Mouse (Mus musculus): ENCODE measurements around the gene Tmem171. TPM values are rescaled to one million over a fixed set of nuclear protein-coding genes. Genes with fewer than 3 reads are reported as not detected.

Gene Tmem171
- 16.9 and 17.5 TPM in 2 replicates for polyA plus RNA-seq (2012; ENCODE audit: insufficient read depth, insufficient read length, missing spikeins)

DNA sequence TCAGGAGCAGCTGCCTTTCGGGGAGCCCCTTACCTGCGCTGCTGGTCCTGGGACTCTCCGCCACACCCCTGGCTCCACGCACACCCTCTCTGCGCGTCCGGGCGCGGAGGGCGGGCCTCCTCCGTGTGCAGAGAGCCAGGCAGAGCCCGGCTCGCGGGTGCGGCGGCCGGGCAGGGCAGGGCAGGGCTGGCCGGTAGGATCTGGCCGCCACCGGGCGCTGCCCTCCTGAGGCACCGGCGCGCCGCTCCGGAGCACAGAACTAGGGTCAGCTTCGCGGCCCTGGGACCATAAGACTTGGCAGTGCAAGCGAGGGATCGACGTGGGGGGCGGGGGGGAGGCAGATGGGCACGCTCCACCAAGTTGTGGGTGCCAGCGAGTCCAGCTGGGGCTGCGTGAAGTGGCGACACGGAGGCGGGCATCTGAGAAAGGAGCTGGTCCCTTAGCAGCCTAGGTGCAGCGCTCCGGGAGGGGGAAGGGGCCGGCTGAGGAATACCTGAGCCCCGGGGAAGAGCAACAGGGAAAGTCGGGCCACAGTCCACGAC is at the start of gene Tmem171:
Tmem171 (minus strand) TSS at position 62 of the 542 bp plus-strand sequence.
- H3K4me1 ChIP-seq (ENCODE audit: control insufficient read depth, insufficient read depth, low read length): peaks cover 19% of the 10 kb centered on the region
- TF ChIP-seq POLR2A (IDR thresholded peaks at IDR 0.05; ENCODE audit: borderline replicate concordance, low read depth, low read length): no peak
- no peak for TF ChIP-seq CTCF (IDR thresholded peaks at IDR 0.05; ENCODE audit: low read depth, low read length)
- peak within 1 kb of the TSS; percentile 87; the same call in 1 of the 2 replicates for H3K27ac ChIP-seq (ENCODE audit: insufficient read depth, low read depth, low read length)
- no peak within 1 kb of the TSS for H3K4me3 ChIP-seq (ENCODE audit: insufficient read depth, low read length)

DNA sequence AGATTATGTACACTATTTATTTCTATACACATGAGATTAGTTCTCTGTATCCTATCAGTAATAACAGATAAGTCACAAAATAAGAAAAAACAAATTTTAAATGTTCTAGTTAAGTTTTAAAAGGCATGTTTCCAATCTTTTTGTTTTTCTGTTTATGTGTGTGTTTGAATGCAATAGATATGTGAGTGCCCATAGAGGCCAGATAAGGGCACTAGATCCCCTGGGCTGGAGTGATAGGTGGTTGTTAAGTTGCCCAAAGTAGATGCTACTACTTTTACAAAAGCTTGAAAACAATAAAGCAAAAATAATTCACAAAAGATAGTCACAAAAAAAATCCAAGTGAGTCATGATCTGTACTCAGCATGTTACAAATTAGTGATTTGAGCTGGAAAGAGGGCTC is 49.2 kb upstream of the Tmem171 start:
- no peaks in the 10 kb centered on the region for H3K4me1 ChIP-seq (ENCODE audit: control insufficient read depth, insufficient read depth, low read length)
- H3K27ac ChIP-seq (ENCODE audit: insufficient read depth, low read depth, low read length): no peak overlapping the region
- no peak overlapping the region for H3K4me3 ChIP-seq (ENCODE audit: insufficient read depth, low read length)
- no peak for TF ChIP-seq POLR2A (IDR thresholded peaks at IDR 0.05; ENCODE audit: borderline replicate concordance, low read depth, low read length)
- no peak for TF ChIP-seq CTCF (IDR thresholded peaks at IDR 0.05; ENCODE audit: low read depth, low read length)

DNA sequence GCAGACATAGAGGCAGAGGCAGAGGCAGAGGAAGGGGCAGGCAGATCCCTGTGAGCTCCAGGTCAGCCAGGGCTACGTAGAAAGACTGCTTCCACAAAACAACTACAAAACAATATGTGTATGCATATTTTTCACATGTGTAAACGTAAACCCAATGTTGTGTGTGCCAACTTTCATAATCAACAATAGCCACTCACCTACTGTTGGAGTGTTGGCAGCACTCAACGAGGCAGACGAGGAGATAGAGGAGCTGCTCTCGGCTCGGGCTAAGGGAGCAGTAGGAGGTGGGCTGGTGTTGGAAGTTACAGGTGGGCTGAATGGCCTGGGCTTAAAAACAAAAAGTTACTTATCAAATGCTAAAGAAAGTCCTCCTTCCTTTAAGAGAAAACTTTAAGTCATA is 48.6 kb upstream of the Tmem171 start:
- TF ChIP-seq POLR2A (IDR thresholded peaks at IDR 0.05; ENCODE audit: borderline replicate concordance, low read depth, low read length) (no peak), CTCF (IDR thresholded peaks at IDR 0.05; ENCODE audit: low read depth, low read length) (no peak)
- Histone ChIP-seq H3K4me1 (ENCODE audit: control insufficient read depth, insufficient read depth, low read length) (no peaks in the 10 kb centered on the region), H3K4me3 (ENCODE audit: insufficient read depth, low read length) (no peak overlapping the region), H3K27ac (ENCODE audit: insufficient read depth, low read depth, low read length) (no peak overlapping the region)

DNA sequence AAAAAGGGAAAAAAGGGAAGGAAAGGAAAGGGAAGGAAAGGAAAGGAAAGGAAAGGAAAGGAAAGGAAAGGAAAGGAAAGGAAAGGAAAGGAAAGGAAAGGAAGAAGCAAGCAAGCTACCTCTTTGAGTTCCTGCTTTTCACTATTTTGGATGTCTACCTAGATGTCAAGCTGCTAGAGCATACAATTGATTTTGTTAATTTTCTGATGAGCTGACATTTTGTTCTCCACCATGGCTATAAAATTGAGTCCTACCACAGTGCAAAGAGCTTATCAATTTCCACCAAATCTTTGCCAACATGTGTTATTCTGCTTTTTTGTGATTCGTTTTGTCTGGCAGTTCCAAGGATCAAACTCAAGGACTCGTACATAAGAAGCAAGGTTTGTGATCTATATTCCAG is 43.6 kb upstream of the Tmem171 start:
- Histone ChIP-seq H3K27ac (ENCODE audit: insufficient read depth, low read depth, low read length) (no peak overlapping the region), H3K4me3 (ENCODE audit: insufficient read depth, low read length) (no peak overlapping the region), H3K4me1 (ENCODE audit: control insufficient read depth, insufficient read depth, low read length) (no peaks in the 10 kb centered on the region)
- TF ChIP-seq CTCF (IDR thresholded peaks at IDR 0.05; ENCODE audit: low read depth, low read length): no peak
- TF ChIP-seq POLR2A (IDR thresholded peaks at IDR 0.05; ENCODE audit: borderline replicate concordance, low read depth, low read length): no peak

DNA sequence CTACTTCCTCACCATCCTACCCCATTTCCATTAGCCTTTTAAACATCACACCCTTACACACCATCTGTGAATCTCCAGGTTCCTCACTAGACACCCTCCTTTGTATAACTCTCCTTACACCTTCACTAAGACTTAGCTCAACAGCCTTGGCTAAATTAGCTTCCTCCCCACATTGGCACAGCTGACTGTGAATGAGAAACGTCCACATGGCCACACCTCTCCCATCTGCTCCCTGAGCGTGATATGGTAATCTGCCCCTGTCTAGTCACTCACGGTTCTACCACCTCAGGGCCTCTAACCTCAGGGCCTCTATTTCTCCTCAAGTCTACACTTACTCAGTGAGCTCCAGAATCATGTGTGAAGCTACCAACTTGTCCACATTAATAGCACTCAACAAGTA is 38.7 kb upstream of the Tmem171 start:
- Histone ChIP-seq H3K27ac (ENCODE audit: insufficient read depth, low read depth, low read length) (no peak overlapping the region), H3K4me3 (ENCODE audit: insufficient read depth, low read length) (no peak overlapping the region), H3K4me1 (ENCODE audit: control insufficient read depth, insufficient read depth, low read length) (no peaks in the 10 kb centered on the region)
- TF ChIP-seq CTCF (IDR thresholded peaks at IDR 0.05; ENCODE audit: low read depth, low read length): no peak
- TF ChIP-seq POLR2A (IDR thresholded peaks at IDR 0.05; ENCODE audit: borderline replicate concordance, low read depth, low read length): no peak

DNA sequence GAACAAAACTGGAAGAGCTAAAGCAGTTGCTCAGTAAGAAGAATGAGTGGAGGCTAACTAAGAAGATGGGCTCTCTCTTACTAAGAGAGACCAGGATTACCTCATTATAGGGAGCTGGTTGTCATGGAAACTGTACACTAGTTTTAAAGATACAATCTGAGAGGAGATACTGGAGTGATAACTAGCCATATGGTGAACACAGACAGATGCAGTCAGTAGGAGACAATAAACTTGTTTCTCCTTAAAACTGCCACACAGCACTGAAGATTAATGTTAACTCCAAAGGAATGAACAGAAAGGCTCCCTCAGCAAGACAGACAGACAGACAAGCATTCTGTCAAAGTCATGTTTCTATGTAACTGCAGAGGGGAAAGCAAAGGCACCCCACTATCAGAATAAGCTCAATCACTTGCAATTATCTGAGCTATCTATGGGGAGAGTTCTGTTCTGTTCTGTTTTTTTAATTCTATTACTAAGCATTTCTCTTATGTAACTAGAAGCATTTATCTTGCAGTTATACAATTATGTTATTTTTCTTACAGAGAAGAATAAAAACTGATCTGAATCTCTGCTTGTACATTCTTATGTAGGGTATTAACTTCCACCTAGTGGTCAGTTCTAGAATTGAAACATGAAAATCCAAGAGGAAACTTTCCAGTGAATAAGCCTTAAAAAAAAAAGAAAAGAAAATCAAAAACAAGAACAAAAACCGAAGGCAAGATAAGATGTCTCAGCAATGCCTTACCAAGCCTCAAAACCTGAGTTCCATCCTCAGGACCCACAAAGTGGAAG is 34.8 kb upstream of the Tmem171 start:
- Histone ChIP-seq H3K4me3 (ENCODE audit: insufficient read depth, low read length) (no peak overlapping the region), H3K27ac (ENCODE audit: insufficient read depth, low read depth, low read length) (no peak overlapping the region), H3K4me1 (ENCODE audit: control insufficient read depth, insufficient read depth, low read length) (no peaks in the 10 kb centered on the region)
- TF ChIP-seq CTCF (IDR thresholded peaks at IDR 0.05; ENCODE audit: low read depth, low read length): no peak
- no peak for TF ChIP-seq POLR2A (IDR thresholded peaks at IDR 0.05; ENCODE audit: borderline replicate concordance, low read depth, low read length)

DNA sequence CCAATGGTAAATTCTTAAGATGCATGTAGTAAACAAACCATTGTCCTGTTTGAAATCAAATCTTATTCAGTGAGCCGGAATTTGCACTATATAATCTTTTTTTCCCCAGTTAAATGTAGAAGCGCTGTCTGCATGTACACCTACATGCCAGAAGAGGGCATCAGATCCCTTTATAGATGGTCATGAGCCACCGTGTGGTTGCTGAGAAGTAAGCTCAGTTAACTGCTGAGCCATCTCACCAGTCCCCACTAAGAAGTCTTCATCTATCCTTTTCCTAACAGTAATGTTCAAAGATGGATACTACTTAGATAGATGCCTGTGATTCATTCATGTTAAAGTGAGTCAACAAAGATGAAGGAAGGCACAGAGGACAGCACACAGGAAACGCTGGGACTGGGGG is 31.9 kb upstream of the Tmem171 start:
- no peaks in the 10 kb centered on the region for H3K4me1 ChIP-seq (ENCODE audit: control insufficient read depth, insufficient read depth, low read length)
- no peak overlapping the region for H3K27ac ChIP-seq (ENCODE audit: insufficient read depth, low read depth, low read length)
- no peak for TF ChIP-seq POLR2A (IDR thresholded peaks at IDR 0.05; ENCODE audit: borderline replicate concordance, low read depth, low read length)
- no peak for TF ChIP-seq CTCF (IDR thresholded peaks at IDR 0.05; ENCODE audit: low read depth, low read length)
- no peak overlapping the region for H3K4me3 ChIP-seq (ENCODE audit: insufficient read depth, low read length)

DNA sequence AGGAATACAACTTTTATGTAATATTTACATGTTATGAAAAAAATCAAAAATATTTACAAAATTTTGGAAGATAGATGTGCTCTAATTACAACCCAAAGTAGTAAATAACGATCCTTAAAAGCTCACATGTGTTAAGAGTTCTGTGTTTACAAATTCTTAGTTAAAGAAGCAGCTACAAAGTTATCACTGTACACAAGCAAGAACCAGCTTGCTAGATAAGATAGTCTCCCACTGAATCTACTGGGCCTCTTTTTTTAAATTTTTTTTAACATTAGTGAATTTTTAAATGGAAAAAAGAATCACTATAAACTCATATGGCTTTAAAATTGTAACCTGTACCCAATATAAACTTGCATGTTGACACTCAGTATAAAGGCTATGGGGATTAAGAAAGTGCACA is 28.8 kb upstream of the Tmem171 start:
- H3K27ac ChIP-seq (ENCODE audit: insufficient read depth, low read depth, low read length): no peak overlapping the region
- H3K4me3 ChIP-seq (ENCODE audit: insufficient read depth, low read length): no peak overlapping the region
- H3K4me1 ChIP-seq (ENCODE audit: control insufficient read depth, insufficient read depth, low read length): no peaks in the 10 kb centered on the region
- no peak for TF ChIP-seq CTCF (IDR thresholded peaks at IDR 0.05; ENCODE audit: low read depth, low read length)
- TF ChIP-seq POLR2A (IDR thresholded peaks at IDR 0.05; ENCODE audit: borderline replicate concordance, low read depth, low read length): no peak

DNA sequence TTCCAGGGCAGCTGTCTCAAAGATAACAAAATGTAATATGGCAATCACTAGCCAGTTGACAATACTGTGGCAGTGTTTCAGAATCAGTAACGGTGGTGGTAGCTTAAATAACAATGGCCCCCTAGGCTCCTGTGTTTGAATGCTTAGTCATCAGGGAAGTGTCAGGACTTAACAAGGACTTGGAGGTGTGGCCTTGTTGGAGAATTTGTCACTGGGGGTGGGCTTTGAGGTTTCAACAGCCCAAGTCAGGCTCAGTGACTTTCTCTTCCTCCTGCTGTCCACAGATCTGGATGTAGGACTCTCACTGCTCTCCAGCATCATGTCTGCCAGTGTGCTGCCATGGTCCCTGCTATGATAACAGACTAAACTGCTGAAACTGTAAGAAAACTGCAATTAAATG is 27.7 kb upstream of the Tmem171 start:
- no peak for TF ChIP-seq POLR2A (IDR thresholded peaks at IDR 0.05; ENCODE audit: borderline replicate concordance, low read depth, low read length)
- no peak for TF ChIP-seq CTCF (IDR thresholded peaks at IDR 0.05; ENCODE audit: low read depth, low read length)
- H3K4me1 ChIP-seq (ENCODE audit: control insufficient read depth, insufficient read depth, low read length): no peaks in the 10 kb centered on the region
- H3K27ac ChIP-seq (ENCODE audit: insufficient read depth, low read depth, low read length): no peak overlapping the region

DNA sequence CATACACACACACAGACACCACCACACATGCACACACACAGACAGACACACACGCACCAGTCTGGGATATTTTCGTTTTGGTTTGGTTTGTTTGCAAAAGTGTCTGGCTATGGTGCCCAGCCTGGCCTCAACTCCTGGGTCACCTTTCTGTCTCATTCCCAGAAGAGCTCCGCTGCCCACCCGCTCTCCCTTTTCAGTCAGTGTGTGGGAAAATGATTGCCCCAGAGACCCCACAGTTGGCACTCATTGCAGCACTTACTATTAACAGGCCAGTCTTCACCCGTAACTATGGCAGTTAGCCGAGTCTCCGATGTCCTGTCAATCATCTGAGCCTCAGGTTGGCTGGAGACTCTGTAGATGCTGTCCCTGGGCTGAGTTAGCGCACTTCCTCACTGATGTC is 21.5 kb upstream of the Tmem171 start:
- Histone ChIP-seq H3K4me3 (ENCODE audit: insufficient read depth, low read length) (no peak overlapping the region), H3K4me1 (ENCODE audit: control insufficient read depth, insufficient read depth, low read length) (no peaks in the 10 kb centered on the region), H3K27ac (ENCODE audit: insufficient read depth, low read depth, low read length) (no peak overlapping the region)
- no peak for TF ChIP-seq CTCF (IDR thresholded peaks at IDR 0.05; ENCODE audit: low read depth, low read length)
- TF ChIP-seq POLR2A (IDR thresholded peaks at IDR 0.05; ENCODE audit: borderline replicate concordance, low read depth, low read length): no peak

More for the DNA sequence above, 27.7 kb upstream of the Tmem171 start:
- H3K4me3 ChIP-seq (ENCODE audit: insufficient read depth, low read length): no peak overlapping the region
